Mouse (Mus musculus) ovary, adult 10 weeks (tissue): ENCODE data around the gene Prss32. TPM values are rescaled to one million over a fixed set of nuclear protein-coding genes. Genes with fewer than 3 reads are reported as not detected.

ENCODE experiments used
- polyA plus RNA-seq: library from polyadenylated mRNA; stranded (reverse); fragments of 350-450 nt; fragmentation: Illumina TruSeq; extraction: RNeasy Lipid Tissue Mini Kit (QIAGEN cat#74804); gene quantifications from one replicate; pipeline ENCODE4 v1.2.3, GENCODE M21; 2014

Gene Prss32
- polyA plus RNA-seq: not detected

DNA sequence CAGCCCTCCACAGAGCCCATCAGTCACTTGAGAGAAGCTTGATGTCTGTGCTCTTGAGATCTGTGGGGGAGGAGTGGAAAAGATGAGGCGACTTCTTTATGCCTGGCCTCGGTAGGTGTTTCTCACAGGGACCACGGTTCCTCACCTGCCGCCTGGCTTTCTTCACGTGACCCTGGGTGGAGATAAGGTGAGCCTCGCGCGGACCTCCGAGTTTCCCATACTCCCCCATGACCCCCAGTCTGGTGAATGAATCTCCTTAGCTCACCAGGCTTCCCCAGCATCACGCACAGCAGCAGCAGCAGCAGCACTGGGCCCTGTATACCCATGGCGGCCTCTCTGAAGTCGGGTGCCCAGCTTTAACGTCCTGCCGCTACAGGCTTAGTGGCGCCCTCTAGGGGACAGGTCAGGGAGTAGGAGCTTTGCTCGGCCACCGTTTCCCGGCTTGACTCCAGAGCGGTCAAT is at the start of gene Prss32, which contains the start of gene Prss41:
Gene Prss32 (plus strand): TSS at position 44 of the 462 bp plus-strand sequence.
Gene Prss41 (minus strand): TSS at position 361 of the 462 bp plus-strand sequence.

DNA sequence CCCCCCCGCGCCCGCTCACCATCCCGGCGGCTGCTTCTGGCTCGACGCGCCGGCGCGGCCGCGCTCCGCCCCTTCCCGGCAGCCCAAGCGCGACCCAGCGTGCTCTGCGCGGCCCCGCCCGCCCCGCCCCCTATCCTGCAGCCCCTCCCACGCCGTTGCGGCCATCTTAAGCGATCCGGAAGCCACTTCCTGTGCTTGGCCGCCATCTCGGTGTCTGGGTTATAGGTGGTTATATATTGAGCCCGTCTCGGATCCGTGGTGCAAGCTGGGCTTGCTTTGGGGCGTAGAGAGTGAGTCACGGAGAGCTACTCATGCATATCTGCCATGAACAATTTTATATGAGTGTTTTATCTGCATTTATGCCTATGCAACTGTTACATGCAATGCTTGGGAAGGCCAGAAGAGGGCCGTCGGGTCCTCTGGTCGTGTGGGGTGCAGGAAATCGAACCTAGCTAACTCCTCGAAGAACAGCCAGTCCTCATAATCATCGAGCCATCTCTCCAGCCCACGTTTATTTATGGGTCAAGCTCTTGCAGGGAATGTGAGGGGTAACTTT is 14.5 kb upstream of the Prss32 start, which contains the start of gene Elob:
Gene Elob (minus strand): TSS at position 73 of the 556 bp plus-strand sequence.

DNA sequence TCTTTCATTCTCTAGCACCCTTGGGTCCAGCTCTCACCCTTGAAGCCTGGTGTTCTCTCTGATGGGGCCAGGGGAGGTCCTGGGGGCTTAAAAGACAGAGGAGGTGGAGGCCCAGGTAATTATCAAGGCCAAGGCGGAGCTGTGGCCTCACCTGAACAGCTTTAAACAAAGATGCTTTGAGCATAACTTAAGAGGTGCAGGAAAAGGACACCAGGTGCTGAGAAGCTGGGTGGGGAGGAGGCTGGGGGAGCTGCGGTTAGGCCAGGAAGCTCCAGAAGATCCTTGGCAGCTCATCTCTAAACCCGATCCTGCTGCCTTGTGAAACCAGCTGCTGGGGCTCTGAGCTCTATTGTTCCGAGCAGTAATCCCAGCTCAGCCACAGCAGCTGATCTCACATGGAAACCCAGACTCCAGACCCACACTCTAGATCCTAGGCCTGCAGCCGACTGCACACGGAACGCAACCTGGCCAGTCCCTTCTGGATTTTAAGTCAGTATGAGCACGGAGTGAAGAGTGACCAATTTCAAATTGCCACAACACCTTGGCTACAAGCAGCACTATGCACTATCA is 7.6 kb upstream of the Prss32 start, which contains the start of gene Prss33:
Gene Prss33 (minus strand): TSS at position 51 of the 570 bp plus-strand sequence.

DNA sequence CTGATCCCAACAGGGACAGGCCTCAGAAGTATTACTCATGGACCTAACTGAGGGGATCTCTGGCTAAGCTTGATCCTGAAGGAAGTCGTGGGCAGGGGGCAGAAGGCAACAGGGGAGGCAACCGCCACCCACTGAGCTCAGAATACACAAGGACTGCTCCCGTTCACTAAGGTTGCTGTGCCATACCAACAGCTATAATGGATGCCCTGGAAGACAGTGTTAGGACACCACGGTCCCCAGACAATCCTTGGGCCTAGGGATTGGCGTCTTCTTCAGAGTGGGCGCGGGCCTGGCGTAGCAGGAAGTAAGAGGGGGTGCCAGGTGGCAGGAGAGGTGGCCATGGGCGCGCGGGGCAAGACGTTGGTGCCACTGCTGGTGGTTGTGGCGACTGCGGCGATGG is 24.1 kb downstream of the Prss32 start, which contains the start of gene Prss21:
Gene Prss21 (plus strand): TSS at position 301 of the 400 bp plus-strand sequence.

DNA sequence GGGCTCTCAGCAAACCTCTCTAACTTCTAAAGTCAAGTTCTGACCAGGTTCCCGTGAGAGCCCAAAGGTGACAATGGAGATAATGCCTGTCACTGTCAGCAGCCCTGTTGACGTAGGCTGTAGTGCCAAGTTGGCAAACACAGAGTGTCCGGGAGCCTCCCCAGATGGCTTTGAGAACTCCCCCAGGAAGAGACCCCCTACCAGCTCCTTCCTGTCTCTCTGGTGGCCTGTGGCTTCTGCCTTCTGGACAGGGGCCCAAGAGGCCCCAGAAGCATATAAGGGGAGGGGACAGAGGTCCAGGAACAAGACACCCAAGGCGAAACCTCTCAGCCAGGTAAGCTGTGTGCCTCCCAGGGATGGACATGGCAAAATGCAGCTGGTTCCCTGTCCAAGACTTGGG is 36.9 kb downstream of the Prss32 start, which contains the start of the genes Dcpp1 and Dcpp2:
Gene Dcpp1 (plus strand): TSS at position 301 of the 400 bp plus-strand sequence.
Gene Dcpp2 (plus strand): TSS at position 305 of the 400 bp plus-strand sequence.

Other genes with a start within 250 kb of the Prss32 start
- gene Zfp13, start 244.4 kb upstream of the Prss32 start, polyA plus RNA-seq: not detected
- gene Zscan10, start 243.0 kb upstream of the Prss32 start, polyA plus RNA-seq: not detected
- 0.26 TPM for gene Mmp25, start 198.6 kb upstream of the Prss32 start, polyA plus RNA-seq
- not detected for gene Bicdl2, start 183.3 kb upstream of the Prss32 start, polyA plus RNA-seq
- gene Hcfc1r1, start 170.3 kb upstream of the Prss32 start, polyA plus RNA-seq: 3.5 TPM
- gene Thoc6, start 170.0 kb upstream of the Prss32 start, polyA plus RNA-seq: 3.6 TPM
- not detected for gene Tnfrsf12a, start 166.4 kb upstream of the Prss32 start, polyA plus RNA-seq
- not detected for gene Cldn6, start 164.6 kb upstream of the Prss32 start, polyA plus RNA-seq
- not detected for gene Cldn9, start 159.8 kb upstream of the Prss32 start, polyA plus RNA-seq
- gene 1520401A03Rik, start 121.1 kb upstream of the Prss32 start, polyA plus RNA-seq: not detected
- 0.46 TPM for gene Pkmyt1, start 117.5 kb upstream of the Prss32 start, polyA plus RNA-seq
- gene Paqr4, start 103.0 kb upstream of the Prss32 start, polyA plus RNA-seq: 2.0 TPM
- not detected for gene Kremen2, start 98.0 kb upstream of the Prss32 start, polyA plus RNA-seq
- gene Flywch1, start 72.3 kb upstream of the Prss32 start, polyA plus RNA-seq: 0.34 TPM
- not detected for gene Flywch2, start 57.8 kb upstream of the Prss32 start, polyA plus RNA-seq
- 111 TPM for gene Srrm2, start 53.3 kb upstream of the Prss32 start, polyA plus RNA-seq
- gene Elob, start 14.7 kb upstream of the Prss32 start, polyA plus RNA-seq: 18.7 TPM
- gene Prss33, start 7.8 kb upstream of the Prss32 start, polyA plus RNA-seq: not detected
- not detected for gene Prss41, start 317 bp downstream of the Prss32 start, polyA plus RNA-seq
- gene Prss21, start 24.2 kb downstream of the Prss32 start, polyA plus RNA-seq: not detected
- 1.3 TPM for gene Dcpp1, start 37.0 kb downstream of the Prss32 start, polyA plus RNA-seq
- not detected for gene Dcpp2, start 37.0 kb downstream of the Prss32 start, polyA plus RNA-seq
- 4.1 TPM for gene Dcpp3, start 73.6 kb downstream of the Prss32 start, polyA plus RNA-seq
- gene Sbp, start 97.8 kb downstream of the Prss32 start, polyA plus RNA-seq: not detected
- not detected for gene Sbpl, start 111.4 kb downstream of the Prss32 start, polyA plus RNA-seq
- 0.43 TPM for gene Prss30, start 136.7 kb downstream of the Prss32 start, polyA plus RNA-seq
- not detected for gene Prss22, start 154.2 kb downstream of the Prss32 start, polyA plus RNA-seq
- gene Prss27, start 194.3 kb downstream of the Prss32 start, polyA plus RNA-seq: not detected
- gene Kctd5, start 229.6 kb downstream of the Prss32 start, polyA plus RNA-seq: 64.0 TPM